Mouse (Mus musculus) cerebellum, adult 2 months (tissue): Measurements from ENCODE around the gene Setd5.

Experiments
- CTCF ChIP-seq: fragments of 200-500 bp; IDR thresholded peaks from 2 replicates; pipeline ENCODE4 v1.5.1; 2011; ENCODE audit warnings: low read depth, mild to moderate bottlenecking, control low read depth, low read length, moderate library complexity, borderline replicate concordance; ENCODE audit not compliant: insufficient read depth
- POLR2A ChIP-seq: fragments of 200-500 bp; IDR thresholded peaks from 2 replicates; pipeline ENCODE4 v1.6.1; 2011; ENCODE audit warnings: low read length, control low read depth, borderline replicate concordance; ENCODE audit not compliant: insufficient read depth

- TF ChIP-seq CTCF (no peak), POLR2A (peak; percentile 94)
Measured at GRCm38 (mm10) chr6:113076686-113077516, at the start of gene Setd5.
